Mouse (Mus musculus): ENCODE data around the gene Camk1d. TPM values are rescaled to one million over a fixed set of nuclear protein-coding genes. Genes with fewer than 3 reads are reported as not detected.

The Camk1d gene
- polyA plus RNA-seq, 1 experiment from 2014 or later = 0.94 TPM

- DNase-seq (ENCODE audit: low spot score) (no peak), ATAC-seq (replicated peaks; ENCODE audit: insufficient number of reproducible peaks, low FRiP score, low TSS enrichment, low read depth) (no peak)
- Histone ChIP-seq H3K36me3 (replicated peaks; ENCODE audit: control insufficient read depth, insufficient read depth, low read depth, low read length) (no peaks in the 10 kb centered on the region), H3K9me3 (replicated peaks; ENCODE audit: control insufficient read depth, low read length) (no peaks in the 10 kb centered on the region), H3K4me2 (ENCODE audit: low read depth, low read length) (no peak overlapping the region), H3K9ac (replicated peaks; ENCODE audit: low read length) (no peak overlapping the region), H3K27ac (replicated peaks; ENCODE audit: low read depth, low read length) (no peak overlapping the region), H3K4me3 (ENCODE audit: low read depth, low read length) (no peak overlapping the region), H3K4me1 (ENCODE audit: control insufficient read depth, insufficient read depth, low read length) (no peaks in the 10 kb centered on the region), H3K27me3 (ENCODE audit: control insufficient read depth, insufficient read depth, low read length) (no peaks in the 10 kb centered on the region)
- 81% methylated on average over 10 of the region's 10 CpGs for WGBS
These were observed 141.9 kb downstream of the Camk1d start for GRCm38 (mm10) chr2:5572314-5573006.

GRCm38 (mm10) chr2:5566611-5567010 lies 147.7 kb downstream of the Camk1d start:
- no peak overlapping the region for H3K27ac ChIP-seq (replicated peaks; ENCODE audit: low read depth, low read length)
- DNase-seq (ENCODE audit: low spot score) (no peak), ATAC-seq (replicated peaks; ENCODE audit: insufficient number of reproducible peaks, low FRiP score, low TSS enrichment, low read depth) (no peak)
- H3K9me3 ChIP-seq (replicated peaks; ENCODE audit: control insufficient read depth, low read length) = no peaks in the 10 kb centered on the region
- H3K4me1 ChIP-seq (ENCODE audit: control insufficient read depth, insufficient read depth, low read length) = no peaks in the 10 kb centered on the region
- no peaks in the 10 kb centered on the region for H3K36me3 ChIP-seq (replicated peaks; ENCODE audit: control insufficient read depth, insufficient read depth, low read depth, low read length)
- H3K4me2 ChIP-seq (ENCODE audit: low read depth, low read length) = no peak overlapping the region
- H3K27me3 ChIP-seq (ENCODE audit: control insufficient read depth, insufficient read depth, low read length) = no peaks in the 10 kb centered on the region
- no peak overlapping the region for H3K4me3 ChIP-seq (ENCODE audit: low read depth, low read length)
- no peak overlapping the region for H3K9ac ChIP-seq (replicated peaks; ENCODE audit: low read length)
- 80% methylated on average over 5 of the region's 5 CpGs for WGBS

- no peak overlapping the region for H3K9ac ChIP-seq (replicated peaks; ENCODE audit: low read length)
- no peaks in the 10 kb centered on the region for H3K27me3 ChIP-seq (ENCODE audit: control insufficient read depth, insufficient read depth, low read length)
- WGBS = 87% methylated on average over 4 of the region's 4 CpGs
- DNase-seq (ENCODE audit: low spot score) = no peak
- no peak overlapping the region for H3K27ac ChIP-seq (replicated peaks; ENCODE audit: low read depth, low read length)
- H3K4me1 ChIP-seq (ENCODE audit: control insufficient read depth, insufficient read depth, low read length) = no peaks in the 10 kb centered on the region
- no peak for ATAC-seq (replicated peaks; ENCODE audit: insufficient number of reproducible peaks, low FRiP score, low TSS enrichment, low read depth)
- H3K36me3 ChIP-seq (replicated peaks; ENCODE audit: control insufficient read depth, insufficient read depth, low read depth, low read length) = no peaks in the 10 kb centered on the region
- no peak overlapping the region for H3K4me3 ChIP-seq (ENCODE audit: low read depth, low read length)
- H3K4me2 ChIP-seq (ENCODE audit: low read depth, low read length) = no peak overlapping the region
- no peaks in the 10 kb centered on the region for H3K9me3 ChIP-seq (replicated peaks; ENCODE audit: control insufficient read depth, low read length)
These were observed 150.6 kb downstream of the Camk1d start for GRCm38 (mm10) chr2:5563685-5564084.

- no peaks in the 10 kb centered on the region for H3K9me3 ChIP-seq (replicated peaks; ENCODE audit: control insufficient read depth, low read length)
- no peaks in the 10 kb centered on the region for H3K4me1 ChIP-seq (ENCODE audit: control insufficient read depth, insufficient read depth, low read length)
- ATAC-seq (replicated peaks; ENCODE audit: insufficient number of reproducible peaks, low FRiP score, low TSS enrichment, low read depth) (no peak), DNase-seq (ENCODE audit: low spot score) (no peak)
- H3K36me3 ChIP-seq (replicated peaks; ENCODE audit: control insufficient read depth, insufficient read depth, low read depth, low read length) = no peaks in the 10 kb centered on the region
- WGBS = 76% methylated on average over 3 of the region's 3 CpGs
- no peak overlapping the region for H3K4me3 ChIP-seq (ENCODE audit: low read depth, low read length)
- H3K27ac ChIP-seq (replicated peaks; ENCODE audit: low read depth, low read length) = no peak overlapping the region
- H3K9ac ChIP-seq (replicated peaks; ENCODE audit: low read length) = no peak overlapping the region
- no peak overlapping the region for H3K4me2 ChIP-seq (ENCODE audit: low read depth, low read length)
- H3K27me3 ChIP-seq (ENCODE audit: control insufficient read depth, insufficient read depth, low read length) = no peaks in the 10 kb centered on the region
These were observed 152.9 kb downstream of the Camk1d start for GRCm38 (mm10) chr2:5561446-5561845.

- no peak overlapping the region for H3K27ac ChIP-seq (replicated peaks; ENCODE audit: low read depth, low read length)
- H3K9ac ChIP-seq (replicated peaks; ENCODE audit: low read length) = no peak overlapping the region
- no peaks in the 10 kb centered on the region for H3K36me3 ChIP-seq (replicated peaks; ENCODE audit: control insufficient read depth, insufficient read depth, low read depth, low read length)
- WGBS = 83% methylated on average over 3 of the region's 3 CpGs
- no peak overlapping the region for H3K4me2 ChIP-seq (ENCODE audit: low read depth, low read length)
- DNase-seq (ENCODE audit: low spot score) = no peak
- no peak for ATAC-seq (replicated peaks; ENCODE audit: insufficient number of reproducible peaks, low FRiP score, low TSS enrichment, low read depth)
- no peaks in the 10 kb centered on the region for H3K4me1 ChIP-seq (ENCODE audit: control insufficient read depth, insufficient read depth, low read length)
- H3K4me3 ChIP-seq (ENCODE audit: low read depth, low read length) = no peak overlapping the region
- no peaks in the 10 kb centered on the region for H3K9me3 ChIP-seq (replicated peaks; ENCODE audit: control insufficient read depth, low read length)
- no peaks in the 10 kb centered on the region for H3K27me3 ChIP-seq (ENCODE audit: control insufficient read depth, insufficient read depth, low read length)
These were observed 161.1 kb downstream of the Camk1d start for GRCm38 (mm10) chr2:5553264-5553663.

GRCm38 (mm10) chr2:5551758-5552255 lies 162.5 kb downstream of the Camk1d start:
- DNase-seq (ENCODE audit: low spot score) = no peak
- H3K9me3 ChIP-seq (replicated peaks; ENCODE audit: control insufficient read depth, low read length) = no peaks in the 10 kb centered on the region
- ATAC-seq (replicated peaks; ENCODE audit: insufficient number of reproducible peaks, low FRiP score, low TSS enrichment, low read depth) = no peak
- no peaks in the 10 kb centered on the region for H3K36me3 ChIP-seq (replicated peaks; ENCODE audit: control insufficient read depth, insufficient read depth, low read depth, low read length)
- 93% methylated on average over 5 of the region's 5 CpGs for whole genome bisulfite sequencing
- H3K27ac ChIP-seq (replicated peaks; ENCODE audit: low read depth, low read length) = no peak overlapping the region
- H3K4me3 ChIP-seq (ENCODE audit: low read depth, low read length) = no peak overlapping the region
- H3K9ac ChIP-seq (replicated peaks; ENCODE audit: low read length) = no peak overlapping the region
- no peak overlapping the region for H3K4me2 ChIP-seq (ENCODE audit: low read depth, low read length)
- no peaks in the 10 kb centered on the region for H3K4me1 ChIP-seq (ENCODE audit: control insufficient read depth, insufficient read depth, low read length)
- no peaks in the 10 kb centered on the region for H3K27me3 ChIP-seq (ENCODE audit: control insufficient read depth, insufficient read depth, low read length)

GRCm38 (mm10) chr2:5549334-5549733 lies 165.0 kb downstream of the Camk1d start:
- WGBS = 92% methylated on average over 2 of the region's 2 CpGs
- H3K4me3 ChIP-seq (ENCODE audit: low read depth, low read length) = no peak overlapping the region
- H3K27me3 ChIP-seq (ENCODE audit: control insufficient read depth, insufficient read depth, low read length) = no peaks in the 10 kb centered on the region
- no peaks in the 10 kb centered on the region for H3K9me3 ChIP-seq (replicated peaks; ENCODE audit: control insufficient read depth, low read length)
- H3K27ac ChIP-seq (replicated peaks; ENCODE audit: low read depth, low read length) = no peak overlapping the region
- ATAC-seq (replicated peaks; ENCODE audit: insufficient number of reproducible peaks, low FRiP score, low TSS enrichment, low read depth) (no peak), DNase-seq (ENCODE audit: low spot score) (no peak)
- no peak overlapping the region for H3K4me2 ChIP-seq (ENCODE audit: low read depth, low read length)
- no peaks in the 10 kb centered on the region for H3K36me3 ChIP-seq (replicated peaks; ENCODE audit: control insufficient read depth, insufficient read depth, low read depth, low read length)
- no peak overlapping the region for H3K9ac ChIP-seq (replicated peaks; ENCODE audit: low read length)
- no peaks in the 10 kb centered on the region for H3K4me1 ChIP-seq (ENCODE audit: control insufficient read depth, insufficient read depth, low read length)

GRCm38 (mm10) chr2:5548872-5549271 lies 165.4 kb downstream of the Camk1d start:
- Histone ChIP-seq H3K9me3 (replicated peaks; ENCODE audit: control insufficient read depth, low read length) (no peaks in the 10 kb centered on the region), H3K4me3 (ENCODE audit: low read depth, low read length) (no peak overlapping the region), H3K4me2 (ENCODE audit: low read depth, low read length) (no peak overlapping the region), H3K4me1 (ENCODE audit: control insufficient read depth, insufficient read depth, low read length) (no peaks in the 10 kb centered on the region), H3K36me3 (replicated peaks; ENCODE audit: control insufficient read depth, insufficient read depth, low read depth, low read length) (no peaks in the 10 kb centered on the region), H3K27me3 (ENCODE audit: control insufficient read depth, insufficient read depth, low read length) (no peaks in the 10 kb centered on the region), H3K27ac (replicated peaks; ENCODE audit: low read depth, low read length) (no peak overlapping the region), H3K9ac (replicated peaks; ENCODE audit: low read length) (no peak overlapping the region)
- ATAC-seq (replicated peaks; ENCODE audit: insufficient number of reproducible peaks, low FRiP score, low TSS enrichment, low read depth) (no peak), DNase-seq (ENCODE audit: low spot score) (no peak)
- 87% methylated on average over 4 of the region's 4 CpGs for WGBS
